Mouse (Mus musculus): ENCODE results near the gene Bid. TPM values are rescaled to one million over a fixed set of nuclear protein-coding genes. Genes with fewer than 3 reads are reported as not detected.

Bid gene
- polyA plus RNA-seq, 1 experiment from 2014 or later: 21.1 TPM

- no peaks in the 10 kb centered on the region for H3K27me3 ChIP-seq (ENCODE audit: control insufficient read depth, insufficient read depth, low read length)
- H3K9me3 ChIP-seq (ENCODE audit: control insufficient read depth, low read depth, low read length): no peaks in the 10 kb centered on the region
- no peak overlapping the region for H3K4me2 ChIP-seq (replicated peaks; ENCODE audit: low read depth, low read length)
- no peak overlapping the region for H3K4me3 ChIP-seq (ENCODE audit: low read depth, low read length)
- H3K36me3 ChIP-seq (ENCODE audit: control insufficient read depth, insufficient read depth, low read length): no peaks in the 10 kb centered on the region
- H3K4me1 ChIP-seq (ENCODE audit: control insufficient read depth, insufficient read depth, low read length): no peaks in the 10 kb centered on the region
- no peak overlapping the region for H3K9ac ChIP-seq (replicated peaks; ENCODE audit: low read depth, low read length)
- no peak for ATAC-seq (ENCODE audit: insufficient number of reproducible peaks, insufficient read depth, low FRiP score, low read depth)
- WGBS: 80% methylated on average over 11 of the region's 11 CpGs
- no peak overlapping the region for H3K27ac ChIP-seq (ENCODE audit: low read length)
Observed at GRCm38 (mm10) chr6:120903961-120904360, 12.7 kb downstream of the Bid start.

DNA sequence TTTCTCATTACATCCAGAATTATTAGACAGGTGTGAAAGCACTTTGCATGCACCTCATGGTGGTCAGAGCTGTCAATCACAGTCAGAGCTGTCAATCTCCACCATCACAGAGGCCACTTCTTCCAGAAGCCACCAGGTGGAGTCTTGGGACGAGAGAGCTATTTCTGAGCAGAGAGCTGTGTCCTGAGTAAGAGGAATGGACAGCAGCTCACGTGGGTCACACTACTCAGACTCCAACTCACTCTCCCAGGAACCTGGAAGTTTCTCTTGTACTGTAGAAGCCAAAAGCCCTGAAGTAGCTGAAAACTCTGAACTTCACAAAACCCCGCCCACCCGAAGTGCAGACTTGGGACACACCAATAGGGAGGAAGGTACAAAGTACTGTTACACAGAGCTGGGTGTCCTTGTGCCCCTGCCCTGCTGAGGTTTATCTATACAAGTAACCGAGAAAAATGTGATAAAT, 13.2 kb downstream of the Bid start:
- Histone ChIP-seq H3K4me3 (ENCODE audit: low read depth, low read length) (no peak overlapping the region), H3K27me3 (ENCODE audit: control insufficient read depth, insufficient read depth, low read length) (no peaks in the 10 kb centered on the region), H3K27ac (ENCODE audit: low read length) (no peak overlapping the region), H3K9ac (replicated peaks; ENCODE audit: low read depth, low read length) (no peak overlapping the region), H3K4me1 (ENCODE audit: control insufficient read depth, insufficient read depth, low read length) (no peaks in the 10 kb centered on the region), H3K36me3 (ENCODE audit: control insufficient read depth, insufficient read depth, low read length) (no peaks in the 10 kb centered on the region), H3K4me2 (replicated peaks; ENCODE audit: low read depth, low read length) (no peak overlapping the region), H3K9me3 (ENCODE audit: control insufficient read depth, low read depth, low read length) (no peaks in the 10 kb centered on the region)
- WGBS: 54% methylated on average over 5 of the region's 5 CpGs
- no peak for ATAC-seq (ENCODE audit: insufficient number of reproducible peaks, insufficient read depth, low FRiP score, low read depth)

DNA sequence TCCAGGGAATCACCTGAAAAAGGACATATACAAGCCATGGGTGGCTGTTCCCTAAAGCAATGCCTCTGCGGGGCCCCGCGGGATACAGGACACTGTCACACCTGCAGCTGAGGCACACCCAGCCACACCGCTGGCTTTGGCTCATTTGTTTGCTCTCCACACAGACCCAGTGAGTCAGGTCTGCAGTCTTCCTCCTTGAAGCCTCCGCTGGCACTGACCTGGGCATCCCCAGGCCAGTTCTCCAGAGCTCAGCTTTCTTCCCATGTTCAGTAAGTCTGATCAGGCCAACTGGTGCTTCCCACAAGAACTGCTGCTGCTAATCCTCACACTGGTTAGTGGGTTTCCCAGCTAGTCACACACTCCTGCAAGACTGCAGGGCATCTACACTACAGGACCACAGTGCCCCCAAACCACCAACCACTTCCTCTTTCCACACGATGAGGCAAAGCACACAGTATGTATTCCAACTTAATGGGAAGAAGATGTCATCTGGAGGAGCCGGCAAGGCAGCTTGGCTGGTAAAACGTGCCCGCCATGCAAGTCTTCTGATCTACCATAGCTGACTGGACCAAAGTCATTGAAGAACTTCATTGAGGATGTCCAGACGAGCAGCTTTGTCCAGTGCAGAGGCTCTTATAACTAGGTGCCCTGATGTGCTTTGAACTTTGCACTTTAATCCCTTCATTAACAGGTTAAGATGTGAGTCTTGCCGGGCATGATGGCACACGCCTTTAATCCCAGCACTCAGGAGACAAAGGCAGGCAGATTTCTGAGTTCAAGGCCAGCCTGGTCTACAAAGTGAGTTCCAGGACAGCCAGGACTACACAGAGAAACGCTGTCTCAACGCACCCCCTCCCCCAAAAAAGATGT, 14.6 kb downstream of the Bid start:
- Histone ChIP-seq H3K4me1 (ENCODE audit: control insufficient read depth, insufficient read depth, low read length) (no peaks in the 10 kb centered on the region), H3K36me3 (ENCODE audit: control insufficient read depth, insufficient read depth, low read length) (no peaks in the 10 kb centered on the region), H3K9me3 (ENCODE audit: control insufficient read depth, low read depth, low read length) (no peaks in the 10 kb centered on the region), H3K9ac (replicated peaks; ENCODE audit: low read depth, low read length) (no peak overlapping the region), H3K4me3 (ENCODE audit: low read depth, low read length) (no peak overlapping the region), H3K27ac (ENCODE audit: low read length) (no peak overlapping the region), H3K4me2 (replicated peaks; ENCODE audit: low read depth, low read length) (no peak overlapping the region), H3K27me3 (ENCODE audit: control insufficient read depth, insufficient read depth, low read length) (no peaks in the 10 kb centered on the region)
- no peak for ATAC-seq (ENCODE audit: insufficient number of reproducible peaks, insufficient read depth, low FRiP score, low read depth)
- 84% methylated on average over 14 of the region's 14 CpGs for WGBS

GRCm38 (mm10) chr6:120898188-120898833, 18.3 kb downstream of the Bid start:
- Histone ChIP-seq H3K27me3 (ENCODE audit: control insufficient read depth, insufficient read depth, low read length) (no peaks in the 10 kb centered on the region), H3K4me2 (replicated peaks; ENCODE audit: low read depth, low read length) (no peak overlapping the region), H3K9me3 (ENCODE audit: control insufficient read depth, low read depth, low read length) (no peaks in the 10 kb centered on the region), H3K36me3 (ENCODE audit: control insufficient read depth, insufficient read depth, low read length) (peaks cover 4% of the 10 kb centered on the region; the same call in 1 of the 2 replicates), H3K4me3 (ENCODE audit: low read depth, low read length) (no peak overlapping the region), H3K27ac (ENCODE audit: low read length) (no peak overlapping the region), H3K4me1 (ENCODE audit: control insufficient read depth, insufficient read depth, low read length) (no peaks in the 10 kb centered on the region), H3K9ac (replicated peaks; ENCODE audit: low read depth, low read length) (no peak overlapping the region)
- 62% methylated on average over 6 of the region's 6 CpGs for WGBS
- peak; percentile 29; the same call in 1 of the 2 replicates for ATAC-seq (ENCODE audit: insufficient number of reproducible peaks, insufficient read depth, low FRiP score, low read depth)

GRCm38 (mm10) chr6:120894524-120894923, 22.1 kb downstream of the Bid start:
- Histone ChIP-seq H3K4me3 (ENCODE audit: low read depth, low read length) (no peak overlapping the region), H3K36me3 (ENCODE audit: control insufficient read depth, insufficient read depth, low read length) (peaks cover 22% of the 10 kb centered on the region), H3K9ac (replicated peaks; ENCODE audit: low read depth, low read length) (no peak overlapping the region), H3K27me3 (ENCODE audit: control insufficient read depth, insufficient read depth, low read length) (no peaks in the 10 kb centered on the region), H3K4me2 (replicated peaks; ENCODE audit: low read depth, low read length) (no peak overlapping the region), H3K9me3 (ENCODE audit: control insufficient read depth, low read depth, low read length) (no peaks in the 10 kb centered on the region), H3K4me1 (ENCODE audit: control insufficient read depth, insufficient read depth, low read length) (no peaks in the 10 kb centered on the region), H3K27ac (ENCODE audit: low read length) (no peak overlapping the region)
- ATAC-seq (ENCODE audit: insufficient number of reproducible peaks, insufficient read depth, low FRiP score, low read depth): no peak
- WGBS: 81% methylated on average over 9 of the region's 9 CpGs

GRCm38 (mm10) chr6:120894089-120894488, 22.6 kb downstream of the Bid start:
- Histone ChIP-seq H3K4me1 (ENCODE audit: control insufficient read depth, insufficient read depth, low read length) (no peaks in the 10 kb centered on the region), H3K9ac (replicated peaks; ENCODE audit: low read depth, low read length) (no peak overlapping the region), H3K27me3 (ENCODE audit: control insufficient read depth, insufficient read depth, low read length) (no peaks in the 10 kb centered on the region), H3K9me3 (ENCODE audit: control insufficient read depth, low read depth, low read length) (no peaks in the 10 kb centered on the region), H3K4me2 (replicated peaks; ENCODE audit: low read depth, low read length) (no peak overlapping the region), H3K36me3 (ENCODE audit: control insufficient read depth, insufficient read depth, low read length) (peaks cover 22% of the 10 kb centered on the region), H3K27ac (ENCODE audit: low read length) (no peak overlapping the region), H3K4me3 (ENCODE audit: low read depth, low read length) (no peak overlapping the region)
- no peak for ATAC-seq (ENCODE audit: insufficient number of reproducible peaks, insufficient read depth, low FRiP score, low read depth)
- 97% methylated on average over 9 of the region's 9 CpGs for WGBS

DNA sequence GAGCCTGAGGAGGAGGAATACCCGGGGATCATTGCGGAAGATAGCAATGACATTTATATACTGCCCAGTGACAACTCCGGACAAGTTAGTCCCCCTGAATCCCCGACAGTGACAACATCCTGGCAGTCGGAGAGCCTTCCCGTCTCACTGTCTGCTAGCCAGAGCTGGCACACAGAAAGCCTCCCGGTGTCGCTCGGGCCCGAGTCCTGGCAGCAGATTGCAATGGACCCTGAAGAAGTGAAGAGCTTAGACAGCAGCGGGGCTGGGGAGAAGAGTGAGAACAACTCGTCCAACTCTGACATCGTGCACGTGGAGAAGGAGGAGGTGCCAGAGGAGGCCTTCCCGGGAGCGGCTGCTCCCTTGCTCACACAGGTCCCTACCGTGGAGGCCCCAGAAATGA, 30.0 kb downstream of the Bid start:
- Histone ChIP-seq H3K4me2 (replicated peaks; ENCODE audit: low read depth, low read length) (no peak overlapping the region), H3K36me3 (ENCODE audit: control insufficient read depth, insufficient read depth, low read length) (peaks cover 38% of the 10 kb centered on the region), H3K9me3 (ENCODE audit: control insufficient read depth, low read depth, low read length) (no peaks in the 10 kb centered on the region), H3K4me1 (ENCODE audit: control insufficient read depth, insufficient read depth, low read length) (no peaks in the 10 kb centered on the region), H3K27ac (ENCODE audit: low read length) (no peak overlapping the region), H3K27me3 (ENCODE audit: control insufficient read depth, insufficient read depth, low read length) (no peaks in the 10 kb centered on the region), H3K4me3 (ENCODE audit: low read depth, low read length) (no peak overlapping the region), H3K9ac (replicated peaks; ENCODE audit: low read depth, low read length) (no peak overlapping the region)
- WGBS: 90% methylated on average over 17 of the region's 17 CpGs
- ATAC-seq (ENCODE audit: insufficient number of reproducible peaks, insufficient read depth, low FRiP score, low read depth): no peak

DNA sequence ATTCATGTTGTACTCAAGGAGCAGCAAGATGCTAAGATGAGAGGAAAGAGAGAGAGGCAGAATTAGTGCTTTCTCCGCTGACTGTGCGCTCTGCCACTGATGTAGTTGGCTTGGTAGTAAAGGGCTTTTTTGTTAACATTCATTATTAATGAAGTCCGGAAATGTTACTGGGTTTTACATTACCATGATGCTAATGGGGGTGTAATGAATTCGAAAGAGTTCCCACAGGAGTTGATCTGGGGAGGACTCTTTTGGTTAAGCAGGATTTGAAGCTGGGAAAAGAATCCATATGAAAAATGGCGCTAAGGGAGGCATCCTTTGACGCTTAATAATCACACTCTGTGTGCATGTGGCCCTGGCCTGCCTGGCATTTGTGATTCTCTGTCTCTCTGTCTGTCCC, 32.2 kb downstream of the Bid start:
- H3K9me3 ChIP-seq (ENCODE audit: control insufficient read depth, low read depth, low read length): no peaks in the 10 kb centered on the region
- H3K4me3 ChIP-seq (ENCODE audit: low read depth, low read length): no peak overlapping the region
- WGBS: 94% methylated on average over 6 of the region's 6 CpGs
- H3K9ac ChIP-seq (replicated peaks; ENCODE audit: low read depth, low read length): no peak overlapping the region
- no peak for ATAC-seq (ENCODE audit: insufficient number of reproducible peaks, insufficient read depth, low FRiP score, low read depth)
- H3K27ac ChIP-seq (ENCODE audit: low read length): no peak overlapping the region
- no peaks in the 10 kb centered on the region for H3K4me1 ChIP-seq (ENCODE audit: control insufficient read depth, insufficient read depth, low read length)
- peaks cover 23% of the 10 kb centered on the region for H3K36me3 ChIP-seq (ENCODE audit: control insufficient read depth, insufficient read depth, low read length)
- H3K27me3 ChIP-seq (ENCODE audit: control insufficient read depth, insufficient read depth, low read length): no peaks in the 10 kb centered on the region
- no peak overlapping the region for H3K4me2 ChIP-seq (replicated peaks; ENCODE audit: low read depth, low read length)
